Mouse (Mus musculus) stomach, embryonic 15.5 days (tissue): Measurements from ENCODE around the gene Plagl2. TPM values are rescaled to one million over a fixed set of nuclear protein-coding genes. Genes with fewer than 3 reads are reported as not detected.
A peak's percentile ranks its signal among the peaks of the same experiment; 100 is the strongest.
"Not testable (repeated sequence)": the region's sequence is repeated elsewhere in the genome, so short reads cannot be mapped to it uniquely, and the experiment has no call there.

ENCODE experiments used
- ATAC-seq: fragments of 200-750 bp; cut with Nextera tagmentation; 2 replicates; pipeline ENCODE4 v1.8.0; 2017; ENCODE audit warnings: low read depth, moderate number of reproducible peaks, moderate TSS enrichment; ENCODE audit not compliant: insufficient read depth, low FRiP score
- H3K27ac ChIP-seq: fragments of 300-500 bp; sonication (generic); 2 replicates; pipeline ENCODE4 v1.5.1; 2015; ENCODE audit warnings: mild to moderate bottlenecking, inconsistent platforms
- H3K27me3 ChIP-seq: fragments of 300-500 bp; sonication (generic); replicated peaks from 2 replicates; pipeline ENCODE4 v1.6.1; 2015; ENCODE audit warnings: inconsistent platforms
- H3K36me3 ChIP-seq: fragments of 300-500 bp; sonication (generic); 2 replicates; pipeline ENCODE4 v1.6.1; 2015; ENCODE audit warnings: inconsistent platforms
- H3K4me1 ChIP-seq: fragments of 300-500 bp; sonication (generic); 2 replicates; pipeline ENCODE4 v1.6.1; 2015; ENCODE audit warnings: inconsistent platforms
- H3K4me2 ChIP-seq: fragments of 300-500 bp; sonication (generic); 2 replicates; pipeline ENCODE4 v1.6.1; 2015; ENCODE audit warnings: mild to moderate bottlenecking, inconsistent platforms
- H3K4me3 ChIP-seq: fragments of 300-500 bp; sonication (generic); replicated peaks from 2 replicates; pipeline ENCODE4 v1.5.1; 2015; ENCODE audit warnings: inconsistent platforms
- H3K9ac ChIP-seq: fragments of 300-500 bp; sonication (generic); 2 replicates; pipeline ENCODE4 v1.6.1; 2015; ENCODE audit warnings: inconsistent platforms
- H3K9me3 ChIP-seq: fragments of 300-500 bp; sonication (generic); 2 replicates; pipeline ENCODE4 v1.6.1; 2016; ENCODE audit warnings: inconsistent platforms
- WGBS: fragments of 180-500 bp; shearing (Covaris S2); methylation state at CpG from one replicate; pipeline ENCODE4 v1.1.7; 2015; 5-methylcytosine and 5-hydroxymethylcytosine counted together
- polyA plus RNA-seq: library from polyadenylated mRNA; unstranded; fragments of >200 nt; fragmentation: Nextera tagmentation; extraction: Ambion mirVana; gene quantifications from 2 replicates; pipeline ENCODE4 v1.2.1, GENCODE M21; 2015

Gene Plagl2
- polyA plus RNA-seq: 20.5 and 25.6 TPM in 2 replicates

DNA sequence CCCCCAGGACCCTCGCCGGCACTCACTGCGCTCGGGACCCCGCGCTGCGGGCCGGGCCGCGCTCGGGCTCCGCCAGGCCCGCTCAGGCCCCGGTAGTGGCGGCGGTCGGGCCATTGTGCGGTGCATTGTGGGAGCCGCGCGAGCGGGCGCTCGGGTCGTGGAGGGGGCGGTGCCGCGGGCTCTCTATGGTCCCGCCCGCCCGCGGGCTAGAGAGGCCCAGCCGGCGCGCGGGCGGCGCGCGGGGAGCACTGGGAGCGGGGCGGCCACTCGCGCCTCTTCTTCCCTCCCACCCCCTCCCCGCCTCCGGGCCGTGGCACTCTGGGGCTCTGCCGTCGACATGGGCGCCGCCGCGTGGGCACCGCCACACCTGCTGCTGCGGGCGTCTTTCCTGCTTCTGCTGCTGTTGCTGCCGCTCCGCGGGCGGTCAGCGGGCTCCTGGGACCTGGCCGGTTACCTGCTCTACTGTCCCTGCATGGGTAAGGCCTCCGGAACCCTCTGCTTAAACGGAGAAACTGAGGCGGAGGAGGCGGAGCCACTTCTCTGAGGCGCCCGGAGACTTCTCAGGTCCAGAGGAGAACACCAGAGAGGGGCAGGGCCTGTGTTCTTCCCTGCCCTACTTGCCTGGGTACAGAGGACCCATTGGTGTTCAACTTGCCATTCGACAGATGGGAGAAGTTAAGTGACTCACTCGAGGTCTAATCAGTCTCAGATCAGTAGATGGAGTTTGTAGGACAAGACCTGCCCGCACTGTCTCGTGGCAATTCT is at the start of gene Plagl2, which contains the start of gene Pofut1:
Plagl2 (minus strand) TSS at position 177 of the 765 bp plus-strand sequence.
Pofut1 (plus strand) TSS at position 284 of the 765 bp plus-strand sequence.
- Histone ChIP-seq H3K36me3 (no peaks in the 10 kb centered on the region), H3K27ac (peak within 1 kb of the TSS; percentile 96), H3K9ac (peak within 1 kb of the TSS; percentile 99), H3K27me3 (no peaks in the 10 kb centered on the region), H3K4me3 (peak within 1 kb of the TSS; percentile 98), H3K4me1 (peaks cover 20% of the 10 kb centered on the region), H3K9me3 (no peaks in the 10 kb centered on the region), H3K4me2 (peak within 1 kb of the TSS; percentile 80)
- peak; percentile 93 for ATAC-seq
- under 1% methylated on average over 48 of the region's 72 CpGs for WGBS

DNA sequence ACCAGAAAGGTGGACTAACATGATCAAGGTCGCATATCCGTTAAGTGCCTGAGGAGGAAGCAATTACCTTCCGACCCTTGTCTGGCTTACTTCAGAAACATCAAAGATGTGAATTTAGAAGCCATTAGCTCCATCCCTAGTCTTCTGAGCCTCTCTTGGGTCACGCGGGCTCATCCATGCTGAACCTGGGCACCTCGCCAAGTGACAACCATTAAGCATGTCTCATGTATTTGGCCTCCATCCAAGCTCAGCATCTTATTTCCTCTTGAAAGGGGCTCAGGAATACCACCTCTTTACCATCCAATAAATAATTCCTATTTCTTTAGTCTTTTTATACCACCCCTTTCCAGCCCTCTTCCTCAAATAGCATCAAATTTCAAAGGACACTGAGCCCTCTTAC is 46.6 kb upstream of the Plagl2 start:
- Histone ChIP-seq H3K27me3 (no peaks in the 10 kb centered on the region), H3K36me3 (no peaks in the 10 kb centered on the region), H3K4me3 (no peak overlapping the region), H3K27ac (no peak overlapping the region), H3K9ac (no peak overlapping the region), H3K9me3 (no peaks in the 10 kb centered on the region), H3K4me1 (peaks cover 8% of the 10 kb centered on the region), H3K4me2 (no peak overlapping the region)
- no peak for ATAC-seq
- WGBS: 36% methylated on average over 6 of the region's 6 CpGs

DNA sequence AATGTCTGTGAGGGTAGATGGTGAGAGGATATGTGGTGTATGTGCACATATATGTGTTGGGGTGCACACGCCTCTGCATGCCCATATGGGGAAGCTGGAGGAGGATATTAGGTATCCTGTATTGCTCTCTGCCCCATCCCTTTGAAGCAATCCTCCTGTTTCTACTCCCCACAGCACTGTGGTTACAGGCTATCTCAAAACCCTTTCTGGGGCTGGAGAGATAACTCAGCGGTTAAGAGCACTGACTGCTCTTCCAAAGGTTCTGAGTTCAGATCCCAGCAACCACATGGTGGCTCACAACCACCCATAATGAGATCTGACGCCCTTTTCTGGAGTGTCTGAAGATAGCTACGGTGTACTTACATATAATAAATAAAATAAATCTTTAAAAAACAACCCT is 45.3 kb upstream of the Plagl2 start:
- no peaks in the 10 kb centered on the region for H3K9me3 ChIP-seq
- WGBS: 84% methylated on average over 4 of the region's 4 CpGs
- no peak overlapping the region for H3K4me3 ChIP-seq
- no peaks in the 10 kb centered on the region for H3K36me3 ChIP-seq
- no peak overlapping the region for H3K27ac ChIP-seq
- no peak overlapping the region for H3K9ac ChIP-seq
- H3K4me2 ChIP-seq: no peak overlapping the region
- H3K27me3 ChIP-seq: no peaks in the 10 kb centered on the region
- no peak for ATAC-seq
- H3K4me1 ChIP-seq: peaks cover 3% of the 10 kb centered on the region; the same call in 1 of the 2 replicates

DNA sequence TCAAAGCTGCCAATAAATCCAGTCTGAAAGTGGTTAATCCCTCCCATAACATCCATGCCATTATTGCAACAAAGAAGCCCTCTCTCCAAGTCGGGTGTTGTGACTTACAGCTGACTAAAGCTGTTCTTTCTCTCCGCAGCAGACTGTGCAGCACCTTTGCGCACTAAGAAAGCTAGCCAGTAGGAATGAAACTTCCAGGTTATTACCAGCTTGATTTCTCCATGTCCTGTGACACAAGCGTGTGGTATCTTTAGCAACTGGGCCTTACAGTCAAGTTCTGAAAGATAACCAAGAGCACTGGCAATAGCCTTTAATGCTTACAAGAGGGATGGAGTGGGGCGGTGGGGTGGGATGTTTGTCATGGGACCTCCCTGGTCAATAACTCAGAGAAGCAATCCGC is 42.7 kb upstream of the Plagl2 start:
- Histone ChIP-seq H3K27ac (no peak overlapping the region), H3K4me2 (no peak overlapping the region), H3K4me1 (no peaks in the 10 kb centered on the region), H3K4me3 (no peak overlapping the region), H3K27me3 (no peaks in the 10 kb centered on the region), H3K36me3 (no peaks in the 10 kb centered on the region), H3K9ac (no peak overlapping the region), H3K9me3 (no peaks in the 10 kb centered on the region)
- ATAC-seq: no peak
- 86% methylated on average over 6 of the region's 6 CpGs for WGBS

DNA sequence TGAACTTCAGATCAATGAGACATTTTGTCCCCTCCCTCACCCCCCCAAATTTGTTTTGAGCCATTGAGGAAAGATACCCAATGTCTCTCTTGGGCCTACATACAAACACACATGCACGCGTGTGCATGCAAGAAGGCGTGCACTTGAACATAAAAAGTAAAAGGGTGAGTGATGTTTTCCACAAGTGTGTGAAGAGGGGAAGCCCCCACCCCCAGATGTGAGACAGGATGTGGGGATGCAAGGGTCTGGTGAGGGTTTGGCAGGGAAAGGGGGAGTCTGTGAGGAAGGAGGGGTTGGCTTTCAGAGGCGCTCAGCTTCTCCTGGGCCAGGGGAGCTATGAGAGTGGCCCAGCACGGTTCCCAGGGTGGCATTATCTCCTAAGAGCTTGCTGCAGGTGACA is 37.1 kb upstream of the Plagl2 start:
- no peak overlapping the region for H3K4me2 ChIP-seq
- H3K9ac ChIP-seq: no peak overlapping the region
- no peak overlapping the region for H3K4me3 ChIP-seq
- no peaks in the 10 kb centered on the region for H3K36me3 ChIP-seq
- ATAC-seq: no peak
- 0 out of 2 replicates have a peak, but pooled peaks cover 4% of the 10 kb centered on the region for H3K4me1 ChIP-seq
- no peaks in the 10 kb centered on the region for H3K27me3 ChIP-seq
- 85% methylated on average over 5 of the region's 5 CpGs for WGBS
- H3K9me3 ChIP-seq: no peaks in the 10 kb centered on the region
- no peak overlapping the region for H3K27ac ChIP-seq

DNA sequence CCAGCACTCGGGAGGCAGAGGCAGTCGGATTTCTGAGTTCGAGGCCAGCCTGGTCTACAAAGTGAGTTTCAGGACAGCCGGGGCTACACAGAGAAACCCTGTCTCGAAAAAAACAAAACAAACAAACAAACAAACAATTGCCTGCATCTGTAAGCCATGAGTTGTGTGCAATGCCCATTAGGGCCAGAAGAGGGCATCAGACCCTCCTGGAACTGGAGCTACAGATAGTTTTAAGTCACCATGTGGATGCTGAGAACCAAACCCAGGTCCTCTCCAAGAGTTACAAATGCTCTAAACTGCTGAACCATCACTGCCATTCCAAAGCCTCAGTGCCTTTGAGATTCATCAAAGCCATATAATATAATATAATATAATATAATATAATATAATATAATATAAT is 35.6 kb upstream of the Plagl2 start:
- H3K4me1 ChIP-seq, H3K27ac ChIP-seq, H3K27me3 ChIP-seq, ATAC-seq, H3K4me3 ChIP-seq, H3K36me3 ChIP-seq, H3K9ac ChIP-seq, H3K4me2 ChIP-seq, H3K9me3 ChIP-seq: not testable (repeated sequence)
- WGBS: 87% methylated on average over 5 of the region's 5 CpGs

DNA sequence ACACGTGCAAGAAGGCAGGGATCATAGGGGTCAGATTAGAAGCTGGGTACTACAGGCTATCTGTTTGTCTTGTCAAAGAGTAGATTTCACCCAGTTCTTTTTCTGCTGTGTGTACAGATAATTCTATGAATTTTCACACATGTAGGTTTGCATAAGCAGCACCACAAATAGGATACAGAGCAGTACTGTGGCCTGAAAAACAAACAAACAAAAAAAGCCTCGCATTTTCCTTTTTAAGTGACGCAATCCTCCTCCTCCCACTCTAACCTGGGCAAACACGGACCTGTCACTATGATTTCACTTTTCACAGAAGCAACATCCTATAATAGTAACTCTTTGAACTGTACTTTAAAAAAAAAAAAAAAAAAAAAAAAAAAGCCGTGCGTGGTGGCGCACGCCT is 35.2 kb upstream of the Plagl2 start:
- no peak overlapping the region for H3K9ac ChIP-seq
- H3K27ac ChIP-seq: no peak overlapping the region
- H3K27me3 ChIP-seq: no peaks in the 10 kb centered on the region
- H3K4me2 ChIP-seq: no peak overlapping the region
- WGBS: 89% methylated on average over 8 of the region's 8 CpGs
- no peak for ATAC-seq
- 0 out of 2 replicates have a peak, but pooled peaks cover 4% of the 10 kb centered on the region for H3K4me1 ChIP-seq
- H3K9me3 ChIP-seq: no peaks in the 10 kb centered on the region
- H3K4me3 ChIP-seq: no peak overlapping the region
- H3K36me3 ChIP-seq: no peaks in the 10 kb centered on the region

DNA sequence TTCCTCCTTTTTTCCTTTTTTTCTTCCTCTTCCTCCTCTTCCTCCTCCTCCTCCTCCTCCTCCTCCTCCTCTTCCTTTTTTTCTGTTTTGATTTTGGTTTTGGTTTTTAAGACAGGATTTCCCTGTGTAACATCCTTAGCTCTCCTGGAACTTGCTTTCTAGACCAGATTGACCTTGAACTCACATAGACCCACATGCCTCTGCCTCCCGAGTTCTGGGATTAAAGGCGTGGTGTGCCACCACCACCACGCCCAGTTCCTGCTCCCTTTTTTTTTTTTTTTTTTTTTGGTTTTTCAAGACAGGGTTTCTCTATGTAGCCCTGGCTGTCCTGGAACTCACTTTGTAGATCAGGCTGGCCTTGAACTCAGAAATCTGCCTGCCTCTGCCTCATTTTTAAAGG is 34.4 kb upstream of the Plagl2 start:
- WGBS: 80% methylated on average over 3 of the region's 3 CpGs
- ATAC-seq: not testable (repeated sequence)

DNA sequence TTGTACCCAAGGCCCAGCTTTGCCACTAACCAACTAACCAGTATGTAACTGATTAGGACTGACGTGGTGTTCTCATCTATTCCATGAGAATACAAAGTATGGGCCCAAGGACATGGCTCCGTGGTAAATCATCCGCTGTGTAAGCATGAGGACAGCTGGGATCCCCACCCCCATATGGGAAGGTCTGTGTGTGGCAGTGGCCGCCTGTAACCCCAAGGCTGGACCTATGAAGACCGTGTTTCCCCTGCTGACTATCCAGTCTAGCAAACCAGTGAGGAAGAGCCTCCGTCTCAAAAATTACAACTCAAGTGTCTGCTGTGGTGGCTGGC is 33.7 kb upstream of the Plagl2 start:
- peak; percentile 63 for ATAC-seq
- H3K27ac ChIP-seq: no peak overlapping the region; the same call in 1 of the 2 replicates
- H3K4me1 ChIP-seq: 0 out of 2 replicates have a peak, but pooled peaks cover 5% of the 10 kb centered on the region
- no peak overlapping the region for H3K9ac ChIP-seq
- H3K4me3 ChIP-seq: no peak overlapping the region
- H3K9me3 ChIP-seq: no peaks in the 10 kb centered on the region
- H3K36me3 ChIP-seq: no peaks in the 10 kb centered on the region
- 66% methylated on average over 6 of the region's 6 CpGs for WGBS
- no peak overlapping the region for H3K4me2 ChIP-seq
- H3K27me3 ChIP-seq: no peaks in the 10 kb centered on the region

More for the DNA sequence above, 34.4 kb upstream of the Plagl2 start:
- H3K4me1 ChIP-seq, H3K9ac ChIP-seq, H3K9me3 ChIP-seq, H3K36me3 ChIP-seq, H3K27me3 ChIP-seq, H3K4me2 ChIP-seq, H3K27ac ChIP-seq, H3K4me3 ChIP-seq: not testable (repeated sequence)

DNA sequence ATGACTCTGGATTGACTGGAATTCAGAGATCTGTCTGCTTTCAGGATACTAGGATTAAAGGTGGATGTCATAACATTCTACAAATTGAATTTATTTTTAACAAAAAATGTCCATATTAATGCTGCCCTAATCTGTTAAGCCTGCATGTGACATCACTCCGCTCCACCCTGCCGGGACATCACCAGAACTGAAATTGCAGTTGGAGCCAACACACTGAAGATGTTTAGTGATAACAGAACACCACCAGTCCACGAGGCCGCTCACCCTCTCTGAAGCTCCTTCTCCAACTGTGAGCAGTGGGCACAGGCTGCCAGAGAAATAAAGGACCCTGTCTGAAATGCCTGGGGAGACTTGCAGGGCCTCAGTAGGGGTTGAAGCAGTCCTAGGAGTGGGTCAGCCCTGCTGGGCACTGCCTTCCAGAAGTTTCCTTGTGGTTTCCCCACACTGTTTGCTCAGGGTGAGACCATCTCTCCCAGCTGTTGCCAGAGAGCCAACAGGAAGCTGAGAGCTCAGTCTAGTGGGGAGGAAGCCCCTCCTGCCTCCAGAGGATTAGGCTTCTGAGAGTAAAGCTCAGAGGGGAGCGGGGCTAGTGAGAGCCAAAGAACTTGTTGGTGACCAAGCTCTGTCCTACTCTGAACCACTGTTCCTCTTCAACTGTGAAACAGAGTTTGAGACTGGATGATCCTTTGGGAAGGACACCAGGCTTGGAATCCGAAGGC is 33.1 kb upstream of the Plagl2 start:
- H3K27me3 ChIP-seq, H3K36me3 ChIP-seq, H3K4me3 ChIP-seq, H3K9me3 ChIP-seq, H3K4me1 ChIP-seq, H3K27ac ChIP-seq, H3K4me2 ChIP-seq, H3K9ac ChIP-seq: not testable (repeated sequence)
- peak; percentile 56; the same call in 1 of the 2 replicates for ATAC-seq
- WGBS: 56% methylated on average over 6 of the region's 6 CpGs

DNA sequence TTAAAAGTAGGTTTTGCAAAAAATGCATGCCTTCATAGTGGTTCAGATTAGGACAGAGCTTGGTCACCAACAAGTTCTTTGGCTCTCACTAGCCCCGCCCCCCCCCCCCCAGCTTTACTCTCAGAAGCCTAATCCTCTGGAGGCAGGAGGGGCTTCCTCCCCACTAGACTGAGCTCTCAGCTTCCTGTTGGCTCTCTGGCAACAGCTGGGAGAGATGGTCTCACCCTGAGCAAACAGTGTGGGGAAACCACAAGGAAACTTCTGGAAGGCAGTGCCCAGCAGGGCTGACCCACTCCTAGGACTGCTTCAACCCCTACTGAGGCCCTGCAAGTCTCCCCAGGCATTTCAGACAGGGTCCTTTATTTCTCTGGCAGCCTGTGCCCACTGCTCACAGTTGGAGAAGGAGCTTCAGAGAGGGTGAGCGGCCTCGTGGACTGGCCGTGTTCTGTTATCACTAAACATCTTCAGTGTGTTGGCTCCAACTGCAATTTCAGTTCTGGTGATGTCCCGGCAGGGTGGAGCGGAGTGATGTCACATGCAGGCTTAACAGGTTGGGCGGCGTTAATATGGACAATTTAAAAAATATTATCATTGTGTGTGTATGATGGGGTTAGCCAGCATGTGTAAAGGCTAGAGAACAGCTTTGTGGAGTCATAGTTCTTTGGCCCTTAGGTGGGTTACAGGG is 29.1 kb upstream of the Plagl2 start:
- ATAC-seq: peak; percentile 53
- WGBS: 55% methylated on average over 8 of the region's 8 CpGs
- not testable (repeated sequence) for H3K27ac ChIP-seq

DNA sequence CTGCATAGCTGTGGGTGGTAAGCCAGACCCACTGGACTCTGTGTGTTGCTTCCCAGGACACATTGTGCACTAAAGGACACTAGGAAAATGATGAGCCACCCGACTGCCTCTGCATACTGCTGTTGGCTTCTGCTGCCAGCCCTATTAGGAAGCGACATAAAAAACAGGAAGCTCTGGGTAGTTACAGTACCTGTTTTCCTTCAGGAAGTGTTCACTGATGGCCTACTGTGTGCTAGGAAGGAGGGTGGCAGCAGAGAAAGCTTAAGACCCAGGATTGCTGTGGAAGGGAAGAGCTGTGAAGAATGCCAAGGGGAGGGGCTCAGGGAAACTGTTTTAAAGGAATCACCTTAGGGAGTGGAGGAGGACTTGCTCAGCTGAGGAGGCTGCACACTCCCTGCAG is 26.1 kb upstream of the Plagl2 start:
- ATAC-seq: no peak
- H3K4me3 ChIP-seq: no peak overlapping the region
- no peak overlapping the region for H3K4me2 ChIP-seq
- WGBS: 88% methylated on average over 2 of the region's 2 CpGs
- H3K9ac ChIP-seq: no peak overlapping the region
- H3K9me3 ChIP-seq: no peaks in the 10 kb centered on the region
- no peak overlapping the region for H3K27ac ChIP-seq
- H3K4me1 ChIP-seq: 0 out of 2 replicates have a peak, but pooled peaks cover 3% of the 10 kb centered on the region
- H3K36me3 ChIP-seq: peaks cover 16% of the 10 kb centered on the region
- no peaks in the 10 kb centered on the region for H3K27me3 ChIP-seq

More for the DNA sequence above, 29.1 kb upstream of the Plagl2 start:
- H3K27me3 ChIP-seq, H3K4me1 ChIP-seq, H3K4me3 ChIP-seq, H3K9me3 ChIP-seq, H3K4me2 ChIP-seq, H3K36me3 ChIP-seq, H3K9ac ChIP-seq: not testable (repeated sequence)
